Mouse (Mus musculus) limb, embryonic 14.5 days (tissue): Measurements from ENCODE around the gene Fam78b. TPM values are rescaled to one million over a fixed set of nuclear protein-coding genes. Genes with fewer than 3 reads are reported as not detected.

Experiments used
- ATAC-seq: fragments of 200-750 bp; cut with Nextera tagmentation; 2 replicates; pipeline ENCODE4 v1.8.0; 2017; ENCODE audit warnings: low read depth, moderate number of reproducible peaks, moderate TSS enrichment; ENCODE audit not compliant: low FRiP score
- DNase-seq: peaks from one replicate; pipeline ENCODE4 v3.0.0-alpha.2; 2015; ENCODE audit warnings: low spot score
- H3K27ac ChIP-seq: fragments of 300-500 bp; sonication (generic); replicated peaks from 2 replicates; pipeline ENCODE4 v1.5.1; 2014; ENCODE audit warnings: low read depth, mild to moderate bottlenecking, low read length, moderate library complexity, mixed read lengths
- H3K27me3 ChIP-seq: fragments of 300-500 bp; sonication (generic); 2 replicates; pipeline ENCODE4 v1.6.1; 2014; ENCODE audit warnings: low read length, mixed read lengths; ENCODE audit not compliant: control insufficient read depth, insufficient read depth
- H3K36me3 ChIP-seq: fragments of 300-500 bp; sonication (generic); 2 replicates; pipeline ENCODE4 v1.6.1; 2014; ENCODE audit warnings: mild to moderate bottlenecking, low read length, moderate library complexity, mixed read lengths; ENCODE audit not compliant: control insufficient read depth, insufficient read depth
- H3K4me1 ChIP-seq: fragments of 300-500 bp; sonication (generic); 2 replicates; pipeline ENCODE4 v1.6.1; 2014; ENCODE audit warnings: antibody characterized with exemption, low read length, mixed read lengths; ENCODE audit not compliant: control insufficient read depth, insufficient read depth
- H3K4me2 ChIP-seq: fragments of 300-500 bp; sonication (generic); replicated peaks from 2 replicates; pipeline ENCODE4 v1.6.1; 2014; ENCODE audit warnings: low read depth, mild to moderate bottlenecking, low read length, moderate library complexity; ENCODE audit not compliant: severe bottlenecking
- H3K4me3 ChIP-seq: fragments of 300-500 bp; sonication (generic); replicated peaks from 2 replicates; pipeline ENCODE4 v1.5.1; 2014; ENCODE audit warnings: low read length
- H3K9ac ChIP-seq: fragments of 300-500 bp; sonication (generic); 2 replicates; pipeline ENCODE4 v1.6.1; 2014; ENCODE audit warnings: mild to moderate bottlenecking, low read depth, low read length, moderate library complexity; ENCODE audit not compliant: severe bottlenecking
- H3K9me3 ChIP-seq: fragments of 300-500 bp; sonication (generic); 2 replicates; pipeline ENCODE4 v1.6.1; 2016; ENCODE audit warnings: low read length; ENCODE audit not compliant: control insufficient read depth
- POLR2A ChIP-seq: fragments of 200-500 bp; IDR thresholded peaks from 2 replicates; pipeline ENCODE4 v1.8.0; 2012; ENCODE audit warnings: inconsistent platforms, mild to moderate bottlenecking, moderate library complexity, borderline replicate concordance; ENCODE audit not compliant: insufficient read depth, insufficient read length; ENCODE audit errors: extremely low read depth
- WGBS: fragments of 180-500 bp; shearing (Covaris S2); extraction: QIAGEN DNeasy Blood & Tissue Kit; methylation state at CpG from one replicate; pipeline ENCODE4 v1.1.7; 2014; 5-methylcytosine and 5-hydroxymethylcytosine counted together
- polyA plus RNA-seq, 2 experiments: library from polyadenylated mRNA; depleted of rRNA in 1 of 2; stranded (reverse) in 1 of 2; unstranded in 1 of 2; fragments of >200 nt; fragmentation: Nextera tagmentation in 1 of 2; extraction: Ambion mirVana in 1 of 2; gene quantifications; 2 replicates each; pipeline versions ENCODE4 v1.2.1 to v1.2.3; 2012 to 2014

The Fam78b gene
- polyA plus RNA-seq, 2 experiments, result 1.3 to 2.3 TPM

DNA sequence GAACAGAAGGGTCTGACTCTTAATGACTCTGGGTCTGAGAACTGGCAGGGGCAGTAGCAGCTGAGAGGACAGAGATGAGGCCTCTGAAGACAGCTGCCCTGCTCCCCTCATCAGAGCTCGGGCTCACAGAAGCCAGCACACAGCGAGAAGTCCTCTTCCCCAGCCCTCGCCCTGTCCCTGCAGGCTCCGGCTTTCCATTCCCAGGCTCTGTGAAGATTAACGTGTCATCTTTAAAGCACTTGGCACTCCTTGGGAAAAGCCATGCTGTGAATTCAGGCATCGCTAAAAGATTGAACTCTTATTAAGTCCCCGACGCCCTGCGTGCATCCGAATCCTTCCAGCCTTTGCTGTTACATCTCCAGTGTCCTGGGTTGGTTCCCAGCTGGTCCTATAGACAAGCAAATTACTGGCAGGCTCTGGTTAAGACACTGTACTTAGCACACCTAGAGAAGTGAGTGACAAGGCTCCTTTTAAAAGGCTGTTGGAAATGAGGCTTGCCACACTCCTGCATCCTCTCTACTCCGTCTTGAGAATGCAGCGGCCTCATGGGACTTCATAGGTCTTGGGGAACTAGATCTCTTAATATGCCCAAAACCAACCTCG lies 30.9 kb downstream of the Fam78b start:
- H3K4me1 ChIP-seq, result no peaks in the 10 kb centered on the region
- TF ChIP-seq POLR2A, result no peak
- ATAC-seq (no peak), DNase-seq (no peak)
- H3K9ac ChIP-seq, result no peak overlapping the region
- no peaks in the 10 kb centered on the region for H3K9me3 ChIP-seq
- WGBS, result 61% methylated on average over 13 of the region's 13 CpGs
- H3K27ac ChIP-seq, result no peak overlapping the region
- H3K4me2 ChIP-seq, result no peak overlapping the region
- no peak overlapping the region for H3K4me3 ChIP-seq
- no peaks in the 10 kb centered on the region for H3K36me3 ChIP-seq
- no peaks in the 10 kb centered on the region for H3K27me3 ChIP-seq

GRCm38 (mm10) chr1:167034435-167034834 lies 33.2 kb downstream of the Fam78b start:
- Histone ChIP-seq H3K4me3 (no peak overlapping the region), H3K4me1 (no peaks in the 10 kb centered on the region), H3K36me3 (no peaks in the 10 kb centered on the region), H3K9me3 (no peaks in the 10 kb centered on the region), H3K9ac (no peak overlapping the region), H3K27ac (no peak overlapping the region), H3K27me3 (no peaks in the 10 kb centered on the region), H3K4me2 (no peak overlapping the region)
- DNase-seq (no peak), ATAC-seq (no peak)
- WGBS, result 92% methylated on average over 1 of the region's 1 CpGs
- no peak for TF ChIP-seq POLR2A

DNA sequence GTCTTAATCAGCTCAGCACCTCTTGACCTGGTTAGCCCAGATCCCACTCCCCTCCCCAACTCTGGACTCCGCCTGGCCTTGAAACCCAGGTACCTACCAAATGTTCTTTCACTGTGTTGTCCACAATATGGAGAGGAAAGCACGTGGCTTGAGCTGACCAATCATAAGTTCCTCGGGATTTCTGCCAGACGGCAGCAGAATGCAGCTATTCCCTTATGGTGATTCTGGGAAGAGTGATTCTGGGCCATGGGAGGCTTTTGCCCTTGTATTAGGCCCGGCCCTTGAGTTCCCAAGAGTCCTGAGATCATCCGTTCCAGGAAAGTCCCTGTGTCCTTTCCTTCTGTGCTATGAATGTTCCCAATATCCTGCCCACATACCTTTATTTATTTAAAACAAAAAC lies 41.3 kb downstream of the Fam78b start:
- TF ChIP-seq POLR2A, result no peak
- Histone ChIP-seq H3K9me3 (no peaks in the 10 kb centered on the region), H3K4me2 (no peak overlapping the region), H3K27me3 (no peaks in the 10 kb centered on the region), H3K36me3 (no peaks in the 10 kb centered on the region), H3K27ac (no peak overlapping the region), H3K4me1 (no peaks in the 10 kb centered on the region), H3K9ac (no peak overlapping the region), H3K4me3 (no peak overlapping the region)
- no peak for ATAC-seq
- WGBS, result 88% methylated on average over 6 of the region's 6 CpGs
- DNase-seq, result no peak

GRCm38 (mm10) chr1:167046169-167046927 lies 45.1 kb downstream of the Fam78b start:
- Histone ChIP-seq H3K27ac (no peak overlapping the region), H3K4me1 (no peaks in the 10 kb centered on the region), H3K36me3 (no peaks in the 10 kb centered on the region), H3K4me2 (no peak overlapping the region), H3K9ac (no peak overlapping the region), H3K27me3 (no peaks in the 10 kb centered on the region), H3K9me3 (no peaks in the 10 kb centered on the region), H3K4me3 (no peak overlapping the region)
- ATAC-seq (no peak), DNase-seq (no peak)
- 64% methylated on average over 10 of the region's 10 CpGs for WGBS
- no peak for TF ChIP-seq POLR2A

DNA sequence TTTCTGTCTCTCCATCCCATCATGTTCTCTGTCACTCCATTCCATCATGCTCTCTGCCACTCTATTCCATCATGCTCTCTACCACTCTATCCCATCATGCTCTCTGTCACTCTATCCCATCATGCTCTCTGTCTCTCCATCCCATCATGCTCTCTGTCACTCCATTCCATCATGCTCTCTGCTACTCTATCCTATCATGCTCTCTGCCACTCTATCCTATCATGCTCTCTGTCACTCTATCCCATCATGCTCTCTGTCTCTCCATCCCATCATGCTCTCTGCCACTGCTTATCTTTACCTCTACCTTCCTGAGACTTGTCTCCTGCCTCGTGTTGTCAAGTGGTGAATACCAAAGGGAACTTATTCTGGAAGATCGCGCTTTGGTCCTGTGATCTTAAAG lies 49.6 kb downstream of the Fam78b start:
- ATAC-seq (no peak), DNase-seq (no peak)
- no peaks in the 10 kb centered on the region for H3K4me1 ChIP-seq
- no peaks in the 10 kb centered on the region for H3K36me3 ChIP-seq
- H3K9me3 ChIP-seq, result no peaks in the 10 kb centered on the region
- H3K4me2 ChIP-seq, result no peak overlapping the region
- no peak for TF ChIP-seq POLR2A
- no peak overlapping the region for H3K9ac ChIP-seq
- H3K27me3 ChIP-seq, result no peaks in the 10 kb centered on the region
- H3K27ac ChIP-seq, result no peak overlapping the region
- no peak overlapping the region for H3K4me3 ChIP-seq
- WGBS, result 83% methylated on average over 3 of the region's 3 CpGs

- no peak overlapping the region for H3K9ac ChIP-seq
- H3K4me1 ChIP-seq, result no peaks in the 10 kb centered on the region
- H3K9me3 ChIP-seq, result no peaks in the 10 kb centered on the region
- WGBS, result 82% methylated on average over 7 of the region's 7 CpGs
- no peaks in the 10 kb centered on the region for H3K27me3 ChIP-seq
- H3K4me3 ChIP-seq, result no peak overlapping the region
- no peaks in the 10 kb centered on the region for H3K36me3 ChIP-seq
- no peak overlapping the region for H3K27ac ChIP-seq
- DNase-seq (no peak), ATAC-seq (no peak)
- TF ChIP-seq POLR2A, result no peak
- no peak overlapping the region for H3K4me2 ChIP-seq
Measured at GRCm38 (mm10) chr1:167054029-167054428, 52.8 kb downstream of the Fam78b start.
